Mouse (Mus musculus) adrenal gland, postnatal 14 days (tissue): ENCODE data around the gene Aldh3a1. TPM values are rescaled to one million over a fixed set of nuclear protein-coding genes. Genes with fewer than 3 reads are reported as not detected.

Experiments
- DNase-seq: peaks from one replicate; pipeline ENCODE4 v3.0.0; 2021; ENCODE audit warnings: mixed read lengths
- total RNA-seq: library from RNA; stranded (reverse); gene quantifications from 2 replicates; pipeline ENCODE4 v1.2.3, GENCODE M21; 2021

Aldh3a1 gene
- total RNA-seq, 1 experiment from 2014 or later: not detected

- DNase-seq: no peak
Measured at GRCm38 (mm10) chr11:61236015-61236414, 28.7 kb downstream of the Aldh3a1 start.

DNA sequence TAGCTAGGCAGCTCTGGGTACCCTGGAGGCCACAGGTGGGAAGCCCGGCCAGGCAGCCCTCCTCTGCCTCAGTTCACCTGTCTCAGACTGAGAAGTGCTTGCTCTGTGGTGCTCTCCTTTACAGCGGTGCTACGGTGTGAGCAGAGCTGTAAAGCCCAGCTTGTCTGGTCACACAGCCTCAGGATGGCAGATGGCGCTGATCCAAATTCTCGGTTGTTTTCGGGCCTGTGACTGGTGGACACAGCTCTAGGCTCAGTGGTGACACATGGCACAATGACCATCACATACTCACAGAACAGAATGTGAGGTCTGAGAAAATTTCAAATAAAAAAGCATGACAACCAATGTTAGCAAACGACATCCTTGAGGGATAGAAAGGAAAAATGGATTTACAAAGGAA, 37.1 kb downstream of the Aldh3a1 start:
- DNase-seq: no peak

GRCm38 (mm10) chr11:61251741-61252140, 44.4 kb downstream of the Aldh3a1 start:
- no peak for DNase-seq

DNA sequence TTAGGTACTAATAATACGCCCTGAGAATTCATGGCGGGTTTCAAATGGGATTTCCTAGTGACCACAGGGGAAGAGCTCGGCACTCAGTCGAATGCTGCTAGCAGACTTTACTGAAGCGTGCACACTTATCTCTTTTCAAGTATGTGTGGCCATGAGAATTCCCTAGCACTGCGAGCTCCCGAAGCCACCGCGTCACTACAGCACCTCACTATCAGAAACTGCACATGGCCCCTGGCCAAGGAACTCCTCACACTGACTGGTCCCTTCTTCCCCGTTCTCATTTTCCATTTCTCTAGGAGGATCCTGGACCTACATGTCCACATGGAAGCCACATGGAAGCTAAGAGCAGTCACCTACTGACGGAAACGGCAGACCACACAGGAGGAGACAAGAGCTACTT, 45.5 kb downstream of the Aldh3a1 start:
- no peak for DNase-seq

DNA sequence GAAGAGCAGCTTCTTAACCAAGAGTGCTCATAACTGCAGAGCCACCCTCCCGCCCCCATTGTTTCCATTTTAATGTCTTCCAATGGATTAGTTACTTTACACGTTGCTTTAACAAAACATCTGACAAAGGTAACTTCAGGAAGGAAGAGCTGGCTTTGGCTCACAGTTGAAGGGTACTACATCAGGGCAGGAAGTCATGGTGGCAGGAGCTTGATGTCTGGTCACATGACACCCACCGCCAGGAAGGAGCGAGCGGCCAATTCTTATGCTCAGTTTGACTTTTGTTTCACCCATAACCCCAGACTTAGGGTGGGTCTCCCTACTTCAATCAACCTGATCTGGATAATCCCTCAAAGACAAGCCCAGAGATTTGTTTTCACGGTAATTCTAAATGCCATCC, 51.8 kb downstream of the Aldh3a1 start:
- no peak for DNase-seq

GRCm38 (mm10) chr11:61262516-61262915, 55.2 kb downstream of the Aldh3a1 start:
- no peak for DNase-seq

DNA sequence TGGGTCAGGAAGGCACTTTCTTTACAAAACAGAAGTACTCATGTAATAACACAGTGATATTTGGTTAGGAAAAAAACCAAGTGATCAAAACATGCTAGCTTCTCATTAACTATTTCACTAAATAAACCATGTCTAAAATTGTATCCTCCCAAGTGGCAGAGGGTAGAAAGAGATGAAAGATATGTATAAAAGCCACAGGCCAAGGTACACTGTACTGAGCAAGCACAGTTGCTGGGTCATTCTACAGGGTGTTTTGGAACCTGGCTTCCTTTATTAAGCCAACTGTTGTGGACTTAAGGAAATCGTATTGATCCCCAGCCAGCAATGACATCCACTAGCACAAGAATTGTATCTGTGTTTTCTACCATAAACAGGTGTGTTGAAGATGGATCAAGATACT, 56.5 kb downstream of the Aldh3a1 start:
- DNase-seq: no peak

DNA sequence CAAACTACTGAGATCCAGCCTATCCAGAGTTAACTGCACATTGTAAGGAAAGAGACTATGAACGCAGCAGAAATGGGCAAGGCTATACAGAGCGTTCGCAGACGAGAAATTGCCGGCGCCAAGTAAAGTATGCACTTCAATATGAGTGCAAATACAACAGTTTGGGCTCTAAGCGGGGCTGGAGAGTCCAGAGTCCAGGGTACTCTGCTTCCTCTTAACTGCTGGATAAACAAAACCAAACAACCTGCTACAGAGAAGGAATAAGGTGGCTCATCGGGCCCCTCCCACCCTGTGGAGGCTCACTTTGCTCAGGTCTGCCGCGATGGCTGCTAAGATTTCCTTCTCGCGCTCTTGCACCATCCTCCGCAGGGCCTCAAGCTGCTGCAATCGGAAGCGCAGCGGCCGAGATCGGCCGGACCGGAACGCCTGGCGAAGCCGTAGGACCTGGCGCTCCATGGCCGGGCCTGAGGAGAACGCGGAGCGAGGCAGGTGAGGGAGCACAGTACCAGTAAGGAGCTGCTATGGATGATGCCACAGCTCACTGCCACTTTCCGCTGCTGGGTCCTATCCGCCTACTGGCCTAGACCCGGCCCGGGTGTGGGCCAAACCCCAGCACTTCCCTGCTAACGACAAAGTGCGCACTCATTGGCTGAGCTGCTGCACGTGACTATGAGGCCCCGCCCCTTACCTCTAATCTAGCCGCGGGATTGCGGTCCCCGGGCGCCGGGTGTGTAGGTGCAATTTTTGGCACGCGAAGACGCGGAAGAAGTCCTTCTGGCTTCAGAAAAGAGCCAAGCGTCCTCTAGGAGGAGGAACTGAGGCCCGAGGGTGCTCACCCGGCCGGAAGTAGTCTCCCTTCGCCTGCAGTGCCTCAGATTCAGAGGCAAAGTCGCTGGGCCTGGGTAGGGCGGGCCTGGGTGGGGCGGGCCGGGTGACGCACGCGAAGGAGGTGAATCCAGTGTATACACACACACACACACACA, 59.5 kb downstream of the Aldh3a1 start, which contains the start of gene Aldh3a2:
Gene Aldh3a2 (minus strand): TSS at position 914 of the 983 bp plus-strand sequence.
- DNase-seq: peak; percentile 96

Other genes with a start within 250 kb of the Aldh3a1 start
- gene Kcnj12, start 185.0 kb upstream of the Aldh3a1 start, total RNA-seq: 1.5 and 1.6 TPM in 2 replicates
- gene Tnfrsf13b, start 80.8 kb upstream of the Aldh3a1 start, total RNA-seq: 0.85 and 3.9 TPM in 2 replicates
- gene Usp22, start 32.5 kb upstream of the Aldh3a1 start, total RNA-seq: 53.0 and 58.2 TPM in 2 replicates
- gene Aldh3a2, start 59.9 kb downstream of the Aldh3a1 start, total RNA-seq: 53.2 and 58.0 TPM in 2 replicates
- gene Slc47a2, start 135.3 kb downstream of the Aldh3a1 start, total RNA-seq: not detected in 2 replicates
- gene Slc47a1, start 170.8 kb downstream of the Aldh3a1 start, total RNA-seq: 1.7 and 6.8 TPM in 2 replicates
- gene Rnf112, start 246.6 kb downstream of the Aldh3a1 start, total RNA-seq: 1.2 and 2.1 TPM in 2 replicates